Mouse (Mus musculus) heart, adult 2 months (tissue): ENCODE data around the gene Entpd5. TPM values are rescaled to one million over a fixed set of nuclear protein-coding genes. Genes with fewer than 3 reads are reported as not detected.

Experiments used
- DNase-seq, 2 experiments: peaks; one replicate each; pipeline ENCODE4 v3.0.0; 2021
- H3K27ac ChIP-seq: fragments of 200-600 bp; 2 replicates; pipeline ENCODE4 v1.8.1; 2022
- H3K27me3 ChIP-seq: fragments of 200-500 bp; 2 replicates; pipeline ENCODE4 v1.6.1; 2012; ENCODE audit warnings: mild to moderate bottlenecking, low read length, inconsistent platforms, mixed read lengths; ENCODE audit not compliant: control insufficient read depth, insufficient read depth
- H3K36me3 ChIP-seq: fragments of 200-500 bp; 2 replicates; pipeline ENCODE4 v1.6.1; 2012; ENCODE audit warnings: low read length, inconsistent platforms; ENCODE audit not compliant: control insufficient read depth, insufficient read depth
- H3K4me1 ChIP-seq: fragments of 200-500 bp; 2 replicates; pipeline ENCODE4 v1.6.1; 2011; ENCODE audit warnings: low read length; ENCODE audit not compliant: control insufficient read depth, insufficient read depth
- H3K4me3 ChIP-seq: fragments of 200-600 bp; 2 replicates; pipeline ENCODE4 v1.8.1; 2022
- H3K79me2 ChIP-seq: fragments of 200-500 bp; replicated peaks from 2 replicates; pipeline ENCODE4 v1.6.1; 2012; ENCODE audit warnings: mild to moderate bottlenecking, inconsistent platforms, low read length, moderate library complexity, mixed read lengths; ENCODE audit not compliant: control insufficient read depth, insufficient read depth
- H3K9ac ChIP-seq: fragments of 200-500 bp; 2 replicates; pipeline ENCODE4 v1.6.1; 2012; ENCODE audit warnings: low read depth, mild to moderate bottlenecking, control low read depth, inconsistent platforms, low read length, mixed read lengths
- CTCF ChIP-seq: fragments of 200-600 bp; IDR thresholded peaks from 2 replicates; pipeline ENCODE4 v1.8.1; 2022; ENCODE audit warnings: antibody characterized with exemption, mild to moderate bottlenecking, moderate library complexity
- EP300 ChIP-seq: fragments of 200-500 bp; IDR thresholded peaks from 2 replicates; pipeline ENCODE4 v1.6.1; 2011; ENCODE audit warnings: low read depth, low read length, control low read depth; ENCODE audit not compliant: insufficient read depth
- POLR2A ChIP-seq: fragments of 200-500 bp; IDR thresholded peaks from 2 replicates; pipeline ENCODE4 v1.6.1; 2011; ENCODE audit warnings: mild to moderate bottlenecking, low read depth, low read length, control low read depth; ENCODE audit not compliant: insufficient read depth
- WGBS: fragments of 180-500 bp; shearing (Covaris S2); methylation state at CpG from one replicate; pipeline ENCODE4 v1.1.7; 2018; 5-methylcytosine and 5-hydroxymethylcytosine counted together
- intact Hi-C: fragments of 180-260 bp; cut with DNase I; formaldehyde crosslinking; loops from one replicate; pipeline ENCODE4 v1.15.1; 2025
- polyA plus RNA-seq: library from polyadenylated mRNA; depleted of rRNA; stranded (reverse); fragments of >200 nt; gene quantifications from 2 replicates; pipeline ENCODE4 v1.2.3, GENCODE M21; 2012
- total RNA-seq, 2 experiments: library from RNA; stranded (reverse); gene quantifications; 2 replicates each; pipeline ENCODE4 v1.2.3; 2021

Gene Entpd5
- total and polyA plus RNA-seq, 3 experiments, result 38.6 to 68.9 (median 64.9) TPM

- Histone ChIP-seq H3K79me2 (no peaks in the 10 kb centered on the region), H3K27me3 (no peaks in the 10 kb centered on the region), H3K4me3 (peak overlapping the region; percentile 62), H3K4me1 (peaks cover 1% of the 10 kb centered on the region; the same call in 1 of the 2 replicates), H3K9ac (peak overlapping the region; percentile 87), H3K36me3 (no peaks in the 10 kb centered on the region), H3K27ac (peak overlapping the region; percentile 77; the same call in 1 of the 2 replicates)
- DNase-seq, result no peak
- intact Hi-C loops, result no loop called here
- TF ChIP-seq CTCF (no peak), POLR2A (no peak), EP300 (no peak)
- WGBS, result 42% methylated on average over 18 of the region's 18 CpGs
Observed at GRCm38 (mm10) chr12:84417605-84417922, 8.7 kb upstream of the Entpd5 start.

GRCm38 (mm10) chr12:84416834-84417604 is 8.2 kb upstream of the Entpd5 start, which contains the start of gene Rnf113a2:
Gene Rnf113a2, plus strand, starts transcription at chr12:84417196.
- intact Hi-C loops, result no loop called here
- H3K27ac ChIP-seq, result peak within 1 kb of the TSS; percentile 77
- H3K79me2 ChIP-seq, result no peaks in the 10 kb centered on the region

GRCm38 (mm10) chr12:84407874-84408818 is 683 bp downstream of the Entpd5 start:
- Histone ChIP-seq H3K4me3 (peak overlapping the region; percentile 90), H3K9ac (peak overlapping the region; percentile 79), H3K4me1 (no peaks in the 10 kb centered on the region; the same call in 1 of the 2 replicates), H3K36me3 (peaks cover 2% of the 10 kb centered on the region; the same call in 1 of the 2 replicates), H3K27me3 (no peaks in the 10 kb centered on the region), H3K79me2 (no peaks in the 10 kb centered on the region), H3K27ac (peak overlapping the region; percentile 89)
- TF ChIP-seq POLR2A, result no peak
- peak in 1 of 2 experiments; percentile 30 for DNase-seq
- 1% methylated on average over 52 of the region's 52 CpGs for WGBS
- intact Hi-C loops, result no loop called here

More at GRCm38 (mm10) chr12:84416834-84417604, 8.2 kb upstream of the Entpd5 start, which contains the start of gene Rnf113a2:
- DNase-seq, result peak; percentile 87 to 90
- Histone ChIP-seq H3K27me3 (no peaks in the 10 kb centered on the region), H3K9ac (peak within 1 kb of the TSS; percentile 87), H3K4me1 (peaks cover 1% of the 10 kb centered on the region; the same call in 1 of the 2 replicates), H3K4me3 (peak within 1 kb of the TSS; percentile 62), H3K36me3 (no peaks in the 10 kb centered on the region)
- TF ChIP-seq POLR2A, result peak; percentile 84
- TF ChIP-seq EP300, result no peak
- WGBS, result 3% methylated on average over 50 of the region's 50 CpGs

- TF ChIP-seq POLR2A (no peak), CTCF (peak; percentile 25), EP300 (no peak)
- 69% methylated on average over 4 of the region's 4 CpGs for WGBS
- H3K4me1 ChIP-seq, result no peaks in the 10 kb centered on the region; the same call in 1 of the 2 replicates
- intact Hi-C loops, result no loop called here
- peaks cover 2% of the 10 kb centered on the region; the same call in 1 of the 2 replicates for H3K36me3 ChIP-seq
- H3K4me3 ChIP-seq, result no peak overlapping the region
- no peak overlapping the region for H3K9ac ChIP-seq
- DNase-seq, result no peak
- H3K79me2 ChIP-seq, result no peaks in the 10 kb centered on the region
- H3K27ac ChIP-seq, result no peak overlapping the region
- no peaks in the 10 kb centered on the region for H3K27me3 ChIP-seq
Observed at GRCm38 (mm10) chr12:84407259-84407658, 1.6 kb downstream of the Entpd5 start.

DNA sequence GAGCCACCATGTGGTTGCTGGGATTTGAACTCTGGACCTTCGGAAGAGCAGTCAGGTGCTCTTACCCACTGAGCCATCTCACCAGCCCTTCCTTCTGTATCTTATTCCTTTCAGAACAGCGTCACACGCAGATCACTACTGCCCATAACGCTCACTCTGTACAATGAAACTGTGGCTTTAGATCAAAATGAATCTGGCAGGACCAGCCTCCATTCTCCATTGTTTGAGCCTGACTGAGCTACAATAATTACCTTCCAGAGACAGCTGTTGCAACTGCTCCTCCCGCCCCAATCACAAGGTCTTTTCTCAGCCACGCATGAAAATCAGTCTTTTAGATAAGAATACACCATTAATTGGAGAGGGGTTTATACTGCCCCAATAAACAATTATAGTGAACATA is 4.3 kb downstream of the Entpd5 start:
- Histone ChIP-seq H3K4me3 (no peak overlapping the region), H3K4me1 (no peaks in the 10 kb centered on the region; the same call in 1 of the 2 replicates), H3K9ac (no peak overlapping the region), H3K27me3 (no peaks in the 10 kb centered on the region), H3K27ac (no peak overlapping the region), H3K79me2 (no peaks in the 10 kb centered on the region), H3K36me3 (peaks cover 2% of the 10 kb centered on the region; the same call in 1 of the 2 replicates)
- intact Hi-C loops, result no loop called here
- TF ChIP-seq POLR2A (no peak), CTCF (no peak), EP300 (no peak)
- no peak for DNase-seq
- 89% methylated on average over 6 of the region's 6 CpGs for WGBS
